Mouse (Mus musculus): ENCODE measurements around the gene Speg. TPM values are rescaled to one million over a fixed set of nuclear protein-coding genes. Genes with fewer than 3 reads are reported as not detected.

The Speg gene
- total RNA-seq, 2 experiments from 2014 or later = not detected

- ATAC-seq (replicated peaks; ENCODE audit: low FRiP score, poor library complexity, severe bottlenecking) = no peak
These were observed 76.8 kb downstream of the Speg start for GRCm38 (mm10) chr1:75451900-75452299.

GRCm38 (mm10) chr1:75455433-75455832 lies 80.3 kb downstream of the Speg start:
- no peak for ATAC-seq (replicated peaks; ENCODE audit: low FRiP score, poor library complexity, severe bottlenecking)

GRCm38 (mm10) chr1:75455948-75456347 lies 80.9 kb downstream of the Speg start:
- ATAC-seq (replicated peaks; ENCODE audit: low FRiP score, poor library complexity, severe bottlenecking) = no peak

- ATAC-seq (replicated peaks; ENCODE audit: low FRiP score, poor library complexity, severe bottlenecking) = no peak
These were observed 81.9 kb downstream of the Speg start for GRCm38 (mm10) chr1:75456746-75457564.

- no peak for ATAC-seq (replicated peaks; ENCODE audit: low FRiP score, poor library complexity, severe bottlenecking)
These were observed 82.6 kb downstream of the Speg start for GRCm38 (mm10) chr1:75457710-75458024.

- 0 out of 2 replicates have a peak, but pooled peaks have one; percentile 30 for ATAC-seq (replicated peaks; ENCODE audit: low FRiP score, poor library complexity, severe bottlenecking)
These were observed 83.1 kb downstream of the Speg start for GRCm38 (mm10) chr1:75458025-75458788.

GRCm38 (mm10) chr1:75458789-75459684 lies 83.9 kb downstream of the Speg start:
- ATAC-seq (replicated peaks; ENCODE audit: low FRiP score, poor library complexity, severe bottlenecking) = no peak

- ATAC-seq (replicated peaks; ENCODE audit: low FRiP score, poor library complexity, severe bottlenecking) = no peak
These were observed 85.2 kb downstream of the Speg start for GRCm38 (mm10) chr1:75460297-75460696.

- ATAC-seq (replicated peaks; ENCODE audit: low FRiP score, poor library complexity, severe bottlenecking) = peak; percentile 66; the same call in 1 of the 2 replicates
These were observed 87.5 kb downstream of the Speg start for GRCm38 (mm10) chr1:75462636-75463035.

- ATAC-seq (replicated peaks; ENCODE audit: low FRiP score, poor library complexity, severe bottlenecking) = no peak
These were observed 88.6 kb downstream of the Speg start for GRCm38 (mm10) chr1:75463652-75464204.

GRCm38 (mm10) chr1:75467215-75467927 lies 92.3 kb downstream of the Speg start:
- peak; percentile 57; the same call in 1 of the 2 replicates for ATAC-seq (replicated peaks; ENCODE audit: low FRiP score, poor library complexity, severe bottlenecking)

- ATAC-seq (replicated peaks; ENCODE audit: low FRiP score, poor library complexity, severe bottlenecking) = no peak
These were observed 94.3 kb downstream of the Speg start for GRCm38 (mm10) chr1:75469287-75469825.

GRCm38 (mm10) chr1:75476441-75476840 lies 101.3 kb downstream of the Speg start:
- no peak for ATAC-seq (replicated peaks; ENCODE audit: low FRiP score, poor library complexity, severe bottlenecking)

- peak; percentile 43 for ATAC-seq (replicated peaks; ENCODE audit: low FRiP score, poor library complexity, severe bottlenecking)
These were observed 102.3 kb downstream of the Speg start for GRCm38 (mm10) chr1:75477264-75477965.

GRCm38 (mm10) chr1:75477966-75478290 lies 102.8 kb downstream of the Speg start:
- no peak for ATAC-seq (replicated peaks; ENCODE audit: low FRiP score, poor library complexity, severe bottlenecking)

- no peak for ATAC-seq (replicated peaks; ENCODE audit: low FRiP score, poor library complexity, severe bottlenecking)
These were observed 103.4 kb downstream of the Speg start for GRCm38 (mm10) chr1:75478497-75478896.

- ATAC-seq (replicated peaks; ENCODE audit: low FRiP score, poor library complexity, severe bottlenecking) = peak; percentile 71
These were observed 104.0 kb downstream of the Speg start, which contains the start of the genes Chpf and Tmem198 for GRCm38 (mm10) chr1:75478916-75479634. Chpf (minus strand) TSS chr1:75479307. Tmem198 (plus strand) TSS chr1:75479532.

GRCm38 (mm10) chr1:75479635-75479989 lies 104.5 kb downstream of the Speg start:
- no peak for ATAC-seq (replicated peaks; ENCODE audit: low FRiP score, poor library complexity, severe bottlenecking)

All from erythroblast, adult 5-6 weeks (primary cell).